Mouse (Mus musculus) left cerebral cortex, postnatal 14 days (tissue): ENCODE results near the gene Gm10272. TPM values are rescaled to one million over a fixed set of nuclear protein-coding genes. Genes with fewer than 3 reads are reported as not detected.
"Not testable (repeated sequence)": the region's sequence is repeated elsewhere in the genome, so short reads cannot be mapped to it uniquely, and the experiment has no call there.

Experiments
- DNase-seq, 2 experiments: peaks; one replicate each; pipeline ENCODE4 v3.0.0; 2021 to 2022; ENCODE audit warnings: low spot score in 2 of 2, mixed read lengths in 1 of 2
- intact Hi-C: fragments of 180-260 bp; cut with DNase I; formaldehyde crosslinking; loops from one replicate; pipeline ENCODE4 v1.15.1; 2025
- long read RNA-seq, 2 experiments: library from polyadenylated mRNA; stranded (forward); transcript quantifications; one replicate each; pipeline ENCODE4 v2.0.0; 2021
- total RNA-seq, 2 experiments: library from RNA; stranded (reverse); gene quantifications; 2 replicates each; pipeline ENCODE4 v1.2.3; 2021

Gm10272 gene
- total RNA-seq, result not detected
- long read RNA-seq, experiment 1, result 0 reads
- long read RNA-seq, experiment 2, result 0 reads

GRCm38 (mm10) chr10:77706326-77706725, at the start of gene Gm10272:
Gm10272 (plus strand) TSS chr10:77706626.
- DNase-seq, result no peak
- intact Hi-C loops, result loop anchor here (5.0 kb wide), 1 partner anchor 171 kb away; no protein-coding TSS in a partner anchor

GRCm38 (mm10) chr10:77658286-77658994, 48.0 kb upstream of the Gm10272 start:
- intact Hi-C loops, result no loop called here
- DNase-seq, result no peak

- intact Hi-C loops, result no loop called here
- no peak for DNase-seq
Measured at GRCm38 (mm10) chr10:77663949-77664665, 42.3 kb upstream of the Gm10272 start.

- intact Hi-C loops, result no loop called here
- DNase-seq, result no peak
Measured at GRCm38 (mm10) chr10:77666342-77666741, 40.1 kb upstream of the Gm10272 start.

- intact Hi-C loops, result no loop called here
- DNase-seq, result no peak
Measured at GRCm38 (mm10) chr10:77667402-77667801, 39.0 kb upstream of the Gm10272 start.

GRCm38 (mm10) chr10:77670710-77671109, 35.7 kb upstream of the Gm10272 start:
- intact Hi-C loops, result no loop called here
- no peak for DNase-seq

- no peak for DNase-seq
- intact Hi-C loops, result no loop called here
Measured at GRCm38 (mm10) chr10:77671519-77671918, 34.9 kb upstream of the Gm10272 start.

GRCm38 (mm10) chr10:77673765-77674164, 32.7 kb upstream of the Gm10272 start:
- intact Hi-C loops, result no loop called here

GRCm38 (mm10) chr10:77677562-77677961, 28.9 kb upstream of the Gm10272 start:
- no peak for DNase-seq
- intact Hi-C loops, result no loop called here

More at GRCm38 (mm10) chr10:77673765-77674164, 32.7 kb upstream of the Gm10272 start:
- no peak for DNase-seq

GRCm38 (mm10) chr10:77682994-77683393, 23.4 kb upstream of the Gm10272 start:
- DNase-seq, result no peak
- intact Hi-C loops, result no loop called here

- no peak for DNase-seq
- intact Hi-C loops, result no loop called here
Measured at GRCm38 (mm10) chr10:77684181-77684580, 22.2 kb upstream of the Gm10272 start.

GRCm38 (mm10) chr10:77685895-77686664, 20.3 kb upstream of the Gm10272 start, which contains the start of gene Tspear:
Tspear (plus strand) TSS chr10:77686569.
- intact Hi-C loops, result no loop called here

GRCm38 (mm10) chr10:77687021-77687420, 19.4 kb upstream of the Gm10272 start:
- no peak for DNase-seq
- intact Hi-C loops, result no loop called here

More at GRCm38 (mm10) chr10:77685895-77686664, 20.3 kb upstream of the Gm10272 start, which contains the start of gene Tspear:
- no peak for DNase-seq

- DNase-seq, result not testable (repeated sequence)
Measured at GRCm38 (mm10) chr10:77690356-77690807, 16.0 kb upstream of the Gm10272 start, which contains the start of gene Gm19402. Gm19402 (minus strand) TSS chr10:77690757.

GRCm38 (mm10) chr10:77697133-77697532, 9.3 kb upstream of the Gm10272 start, which contains the start of gene Gm9508:
Gm9508 (minus strand) TSS chr10:77697233.
- intact Hi-C loops, result no loop called here
- no peak for DNase-seq

More at GRCm38 (mm10) chr10:77690356-77690807, 16.0 kb upstream of the Gm10272 start, which contains the start of gene Gm19402:
- intact Hi-C loops, result not testable (repeated sequence)

- intact Hi-C loops, result loop anchor here (5.0 kb wide), 1 partner anchor 167 kb away; no protein-coding TSS in a partner anchor
Measured at GRCm38 (mm10) chr10:77709831-77710230, 3.4 kb downstream of the Gm10272 start.

GRCm38 (mm10) chr10:77711157-77711556, 4.7 kb downstream of the Gm10272 start, which contains the start of gene Gm10024:
Gm10024 (plus strand) TSS chr10:77711457.
- DNase-seq, intact Hi-C loops: not testable (repeated sequence)

More at GRCm38 (mm10) chr10:77709831-77710230, 3.4 kb downstream of the Gm10272 start:
- DNase-seq, result peak in 1 of 2 experiments; percentile 21

- DNase-seq, result no peak
- intact Hi-C loops, result no loop called here
Measured at GRCm38 (mm10) chr10:77713734-77714133, 7.3 kb downstream of the Gm10272 start.

- intact Hi-C loops, result no loop called here
- no peak for DNase-seq
Measured at GRCm38 (mm10) chr10:77715507-77715906, 9.1 kb downstream of the Gm10272 start, which contains the start of gene Gm10142. Gm10142 (plus strand) TSS chr10:77715807.
